Mouse (Mus musculus): ENCODE data around the gene Mpp3. TPM values are rescaled to one million over a fixed set of nuclear protein-coding genes. Genes with fewer than 3 reads are reported as not detected.

Gene Mpp3
- polyA plus RNA-seq, 1 experiment from 2014 or later: 16.1 TPM

DNA sequence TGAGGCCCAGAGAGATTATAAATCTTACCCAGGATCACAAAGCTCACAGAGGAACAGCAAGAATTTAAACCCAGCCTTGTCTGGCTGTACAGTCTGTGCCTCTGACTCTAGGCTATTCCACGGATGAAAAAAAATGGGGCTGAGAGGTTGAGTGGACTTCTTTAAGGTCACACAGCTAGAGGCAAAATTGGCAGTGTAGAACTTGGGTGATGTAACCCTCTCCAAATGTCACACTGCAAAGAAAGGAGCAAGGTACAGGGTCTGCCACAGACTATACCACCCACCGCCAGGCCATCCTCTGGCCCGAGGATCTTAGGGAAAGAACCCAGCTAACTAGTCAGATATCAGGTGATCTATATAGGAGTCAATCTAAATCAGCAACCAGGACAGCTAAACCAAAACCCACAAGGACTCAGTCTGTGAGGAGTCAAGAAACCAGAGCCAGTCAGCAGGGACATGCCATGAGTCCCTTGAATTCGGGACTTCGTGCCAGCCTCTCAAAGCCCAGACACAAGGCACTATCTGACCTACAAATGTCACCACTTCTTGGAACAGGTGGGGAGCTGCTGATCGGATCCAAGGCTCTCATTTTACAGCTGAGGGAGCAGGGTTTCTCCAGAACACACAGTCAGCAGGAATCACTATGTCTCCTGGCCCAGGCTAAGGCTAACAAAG lies 4.0 kb downstream of the Mpp3 start:
- WGBS: 92% methylated on average over 6 of the region's 6 CpGs
- H3K36me3 ChIP-seq (replicated peaks): peaks cover 41% of the 10 kb centered on the region
- DNase-seq (ENCODE audit: extremely low spot score, low spot score): no peak
- peaks cover 45% of the 10 kb centered on the region for H3K4me1 ChIP-seq
- no peaks in the 10 kb centered on the region for H3K9me3 ChIP-seq
- no peak overlapping the region for H3K4me3 ChIP-seq
- H3K27me3 ChIP-seq (ENCODE audit: poor library complexity, severe bottlenecking): peaks cover 35% of the 10 kb centered on the region
- no peak overlapping the region for H3K27ac ChIP-seq

DNA sequence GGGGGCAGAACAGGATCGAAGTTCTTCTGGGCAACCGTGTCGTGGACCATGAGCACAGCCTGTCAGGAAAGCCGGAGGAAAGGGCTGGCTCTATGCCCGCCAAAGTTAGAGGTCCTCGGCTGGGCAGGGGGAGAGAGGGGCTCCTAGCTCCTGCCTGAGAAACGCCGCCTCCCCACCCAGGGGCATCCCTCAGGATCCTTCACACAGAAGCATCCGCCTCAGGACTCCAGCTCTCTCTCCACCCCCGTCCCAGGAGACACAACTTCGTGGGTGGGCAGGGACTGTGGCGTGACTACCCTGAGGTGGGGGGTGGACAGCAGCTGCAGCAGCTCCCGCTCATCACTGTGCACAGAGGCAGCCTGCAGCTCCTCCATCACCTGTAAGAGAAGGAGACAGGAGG lies 4.9 kb downstream of the Mpp3 start:
- 88% methylated on average over 13 of the region's 13 CpGs for WGBS
- Histone ChIP-seq H3K36me3 (replicated peaks) (peaks cover 48% of the 10 kb centered on the region), H3K4me1 (peaks cover 45% of the 10 kb centered on the region), H3K27ac (no peak overlapping the region), H3K27me3 (ENCODE audit: poor library complexity, severe bottlenecking) (peaks cover 29% of the 10 kb centered on the region), H3K4me3 (no peak overlapping the region), H3K9me3 (no peaks in the 10 kb centered on the region)
- DNase-seq (ENCODE audit: extremely low spot score, low spot score): no peak

DNA sequence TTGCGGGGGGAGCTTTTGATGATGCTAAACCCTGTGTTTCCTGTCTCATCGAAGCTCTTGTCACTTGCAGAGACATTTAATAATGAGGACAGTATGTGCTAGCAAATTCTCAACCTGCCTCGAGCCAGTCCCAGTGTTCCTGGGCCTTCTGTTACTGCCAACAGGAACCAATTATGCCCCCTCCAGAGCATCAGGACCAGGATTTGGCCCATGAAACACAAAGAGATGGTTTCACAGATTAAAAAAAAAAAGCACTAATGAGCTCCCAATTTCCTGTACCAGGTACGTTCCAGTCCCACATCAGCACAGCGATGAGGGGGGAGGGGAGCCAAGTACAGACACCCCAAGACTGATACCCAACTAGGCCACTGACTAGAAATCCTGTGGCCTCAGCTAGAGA lies 7.1 kb downstream of the Mpp3 start:
- no peak overlapping the region for H3K27ac ChIP-seq

GRCm38 (mm10) chr11:102019736-102020135 lies 8.5 kb downstream of the Mpp3 start:
- Histone ChIP-seq H3K36me3 (replicated peaks) (peaks cover 78% of the 10 kb centered on the region), H3K9me3 (no peaks in the 10 kb centered on the region), H3K4me1 (peaks cover 22% of the 10 kb centered on the region), H3K4me3 (no peak overlapping the region), H3K27ac (no peak overlapping the region), H3K27me3 (ENCODE audit: poor library complexity, severe bottlenecking) (peaks cover 4% of the 10 kb centered on the region)
- DNase-seq (ENCODE audit: extremely low spot score, low spot score): no peak
- 81% methylated on average over 9 of the region's 9 CpGs for WGBS

More for the DNA sequence above, 7.1 kb downstream of the Mpp3 start:
- no peak for DNase-seq (ENCODE audit: extremely low spot score, low spot score)
- H3K4me3 ChIP-seq: no peak overlapping the region
- no peaks in the 10 kb centered on the region for H3K9me3 ChIP-seq
- peaks cover 69% of the 10 kb centered on the region for H3K36me3 ChIP-seq (replicated peaks)
- peaks cover 26% of the 10 kb centered on the region for H3K4me1 ChIP-seq
- 78% methylated on average over 5 of the region's 5 CpGs for WGBS
- H3K27me3 ChIP-seq (ENCODE audit: poor library complexity, severe bottlenecking): peaks cover 18% of the 10 kb centered on the region

DNA sequence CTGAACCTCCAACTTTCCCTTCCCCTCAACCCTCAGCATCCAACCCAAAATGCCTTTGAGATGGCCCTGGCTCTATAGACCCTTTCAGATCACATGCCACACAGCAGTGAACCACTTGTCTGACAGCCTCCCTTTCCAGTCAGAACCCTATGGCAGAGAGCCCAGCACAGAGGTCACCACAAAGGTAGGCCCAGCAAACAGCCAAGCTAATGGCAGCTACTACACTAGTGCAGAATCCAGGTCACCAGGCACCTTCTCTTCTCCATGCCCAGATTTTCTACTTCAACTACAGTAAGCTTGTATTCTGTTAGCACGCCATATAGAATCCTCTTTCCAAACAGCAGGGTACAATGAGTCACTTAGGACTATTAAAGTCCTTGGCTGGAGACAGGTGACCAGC lies 12.1 kb downstream of the Mpp3 start:
- 91% methylated on average over 1 of the region's 1 CpGs for WGBS
- DNase-seq (ENCODE audit: extremely low spot score, low spot score): no peak
- H3K4me1 ChIP-seq: peaks cover 14% of the 10 kb centered on the region
- no peak overlapping the region for H3K4me3 ChIP-seq
- H3K27me3 ChIP-seq (ENCODE audit: poor library complexity, severe bottlenecking): no peaks in the 10 kb centered on the region
- no peak overlapping the region for H3K27ac ChIP-seq
- H3K9me3 ChIP-seq: no peaks in the 10 kb centered on the region
- H3K36me3 ChIP-seq (replicated peaks): peaks cover 88% of the 10 kb centered on the region

- no peak overlapping the region for H3K4me3 ChIP-seq
- H3K4me1 ChIP-seq: peaks cover 20% of the 10 kb centered on the region
- H3K9me3 ChIP-seq: no peaks in the 10 kb centered on the region
- 67% methylated on average over 6 of the region's 6 CpGs for WGBS
- H3K27ac ChIP-seq: no peak overlapping the region
- no peaks in the 10 kb centered on the region for H3K27me3 ChIP-seq (ENCODE audit: poor library complexity, severe bottlenecking)
- peaks cover 92% of the 10 kb centered on the region for H3K36me3 ChIP-seq (replicated peaks)
- DNase-seq (ENCODE audit: extremely low spot score, low spot score): no peak
These were observed 12.8 kb downstream of the Mpp3 start for GRCm38 (mm10) chr11:102015472-102015871.

GRCm38 (mm10) chr11:102013201-102013600 lies 15.1 kb downstream of the Mpp3 start:
- Histone ChIP-seq H3K4me1 (peaks cover 33% of the 10 kb centered on the region), H3K27ac (no peak overlapping the region), H3K9me3 (no peaks in the 10 kb centered on the region), H3K27me3 (ENCODE audit: poor library complexity, severe bottlenecking) (no peaks in the 10 kb centered on the region), H3K36me3 (replicated peaks) (peaks cover 96% of the 10 kb centered on the region), H3K4me3 (no peak overlapping the region)
- DNase-seq (ENCODE audit: extremely low spot score, low spot score): no peak
- 90% methylated on average over 8 of the region's 8 CpGs for WGBS

DNA sequence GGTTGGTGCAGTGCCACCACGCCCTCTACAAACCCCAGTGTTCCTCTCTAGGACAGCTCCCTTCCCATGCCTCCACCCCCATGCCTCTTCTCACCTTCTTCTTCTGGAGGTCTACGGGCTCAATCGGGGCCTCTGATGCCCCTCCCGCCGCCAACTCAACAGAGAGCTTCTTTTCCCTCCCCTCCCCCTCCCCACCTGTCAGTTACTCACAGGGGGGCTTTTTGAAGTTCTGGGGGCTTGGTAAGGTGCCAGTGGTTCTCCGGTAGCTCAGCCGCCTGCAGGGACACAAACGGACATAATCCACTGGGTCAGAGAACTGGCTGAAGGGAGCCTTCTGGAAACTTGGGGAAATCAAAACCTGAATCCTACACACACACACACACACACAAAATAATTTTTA lies 16.8 kb downstream of the Mpp3 start:
- Histone ChIP-seq H3K27ac (no peak overlapping the region), H3K9me3 (no peaks in the 10 kb centered on the region), H3K27me3 (ENCODE audit: poor library complexity, severe bottlenecking) (no peaks in the 10 kb centered on the region), H3K36me3 (replicated peaks) (peaks cover 96% of the 10 kb centered on the region), H3K4me1 (peaks cover 36% of the 10 kb centered on the region), H3K4me3 (no peak overlapping the region)
- 87% methylated on average over 8 of the region's 8 CpGs for WGBS
- no peak for DNase-seq (ENCODE audit: extremely low spot score, low spot score)

- Histone ChIP-seq H3K4me1 (peaks cover 34% of the 10 kb centered on the region), H3K27ac (peak overlapping the region; percentile 77), H3K4me3 (no peak overlapping the region), H3K36me3 (replicated peaks) (peaks cover 96% of the 10 kb centered on the region), H3K27me3 (ENCODE audit: poor library complexity, severe bottlenecking) (no peaks in the 10 kb centered on the region), H3K9me3 (no peaks in the 10 kb centered on the region)
- whole genome bisulfite sequencing: 47% methylated on average over 13 of the region's 13 CpGs
- DNase-seq (ENCODE audit: extremely low spot score, low spot score): peak; percentile 55
These were observed 18.1 kb downstream of the Mpp3 start for GRCm38 (mm10) chr11:102010140-102010539.

GRCm38 (mm10) chr11:102008954-102009637 lies 19.2 kb downstream of the Mpp3 start:
- peaks cover 31% of the 10 kb centered on the region for H3K4me1 ChIP-seq
- no peaks in the 10 kb centered on the region for H3K27me3 ChIP-seq (ENCODE audit: poor library complexity, severe bottlenecking)
- H3K36me3 ChIP-seq (replicated peaks): peaks cover 96% of the 10 kb centered on the region
- H3K9me3 ChIP-seq: no peaks in the 10 kb centered on the region
- H3K27ac ChIP-seq: peak overlapping the region; percentile 77
- H3K4me3 ChIP-seq: no peak overlapping the region
- no peak for DNase-seq (ENCODE audit: extremely low spot score, low spot score)
- 90% methylated on average over 15 of the region's 15 CpGs for WGBS

DNA sequence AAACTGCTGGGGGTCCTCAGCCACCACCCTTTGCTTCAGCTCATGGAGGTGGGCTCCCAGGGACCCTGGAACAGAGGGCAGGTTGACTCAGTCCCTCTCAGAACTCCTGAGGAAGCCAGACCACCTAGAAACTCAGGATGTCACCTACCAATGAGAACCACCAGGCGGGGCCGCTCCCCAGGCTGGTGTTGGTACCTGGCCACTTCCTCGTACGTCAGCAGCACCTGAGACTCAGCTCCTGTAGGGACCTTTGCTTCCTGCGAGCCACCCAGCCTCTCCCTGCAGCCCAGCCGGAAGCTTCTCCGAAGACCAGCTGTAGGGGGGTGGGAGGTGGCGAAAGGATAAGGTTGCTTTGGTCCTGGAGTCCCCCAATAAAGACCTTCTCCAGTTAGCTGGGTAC lies 19.9 kb downstream of the Mpp3 start:
- WGBS: 97% methylated on average over 8 of the region's 8 CpGs

DNA sequence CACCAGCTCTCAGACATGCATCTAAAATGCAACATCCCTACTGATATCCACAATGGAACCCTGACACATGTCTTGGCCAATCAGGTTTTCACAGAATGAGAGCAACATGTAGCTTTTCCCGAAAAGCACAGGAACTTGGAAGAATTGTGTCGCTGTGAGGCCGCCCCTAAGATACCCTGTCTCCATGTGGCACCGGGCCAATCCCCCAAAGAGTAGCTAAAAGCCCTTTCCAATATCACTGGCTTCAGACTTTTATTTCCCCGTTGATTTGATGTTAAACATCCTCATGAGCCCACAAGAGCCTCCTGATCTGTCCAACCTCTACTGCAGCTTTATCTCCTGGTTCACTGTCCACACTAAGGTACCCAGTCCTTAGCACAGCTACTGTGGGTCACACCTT lies 21.6 kb downstream of the Mpp3 start:
- peaks cover 31% of the 10 kb centered on the region for H3K4me1 ChIP-seq
- peaks cover 94% of the 10 kb centered on the region for H3K36me3 ChIP-seq (replicated peaks)
- DNase-seq (ENCODE audit: extremely low spot score, low spot score): no peak
- no peaks in the 10 kb centered on the region for H3K9me3 ChIP-seq
- WGBS: 91% methylated on average over 5 of the region's 5 CpGs
- H3K27ac ChIP-seq: peak overlapping the region; percentile 2; the same call in 1 of the 2 replicates
- no peak overlapping the region for H3K4me3 ChIP-seq
- no peaks in the 10 kb centered on the region for H3K27me3 ChIP-seq (ENCODE audit: poor library complexity, severe bottlenecking)

More for the DNA sequence above, 19.9 kb downstream of the Mpp3 start:
- Histone ChIP-seq H3K9me3 (no peaks in the 10 kb centered on the region), H3K36me3 (replicated peaks) (peaks cover 99% of the 10 kb centered on the region), H3K27ac (peak overlapping the region; percentile 20; the same call in 1 of the 2 replicates), H3K4me3 (no peak overlapping the region), H3K27me3 (ENCODE audit: poor library complexity, severe bottlenecking) (no peaks in the 10 kb centered on the region), H3K4me1 (peaks cover 31% of the 10 kb centered on the region)
- no peak for DNase-seq (ENCODE audit: extremely low spot score, low spot score)

- no peaks in the 10 kb centered on the region for H3K27me3 ChIP-seq (ENCODE audit: poor library complexity, severe bottlenecking)
- H3K4me3 ChIP-seq: no peak overlapping the region
- H3K36me3 ChIP-seq (replicated peaks): peaks cover 94% of the 10 kb centered on the region
- H3K9me3 ChIP-seq: no peaks in the 10 kb centered on the region
- peak overlapping the region; percentile 2; the same call in 1 of the 2 replicates for H3K27ac ChIP-seq
- DNase-seq (ENCODE audit: extremely low spot score, low spot score): no peak
- peaks cover 31% of the 10 kb centered on the region for H3K4me1 ChIP-seq
- 78% methylated on average over 9 of the region's 9 CpGs for WGBS
These were observed 22.0 kb downstream of the Mpp3 start for GRCm38 (mm10) chr11:102006271-102006670.
